Mouse (Mus musculus) CH12.LX (cell line): Measurements from ENCODE around the gene Zmat5. TPM values are rescaled to one million over a fixed set of nuclear protein-coding genes. Genes with fewer than 3 reads are reported as not detected.

ENCODE experiments used
- DNase-seq: peaks from one replicate; pipeline ENCODE4 v3.0.0-alpha.2; 2013; ENCODE audit errors: extremely low read depth
- H3K27ac ChIP-seq: 2 replicates; pipeline ENCODE4 v1.5.1; 2012; ENCODE audit warnings: low read depth, mild to moderate bottlenecking, control low read depth, moderate library complexity; ENCODE audit not compliant: insufficient read depth
- H3K27me3 ChIP-seq: replicated peaks from 2 replicates; pipeline ENCODE3; 2012; ENCODE audit warnings: inconsistent platforms
- H3K36me3 ChIP-seq, 2 experiments: replicated peaks in 1 of 2; 2 replicates each; pipeline versions ENCODE3 to v1.6.1; 2012; ENCODE audit warnings: inconsistent platforms in 1 of 2, low read length in 1 of 2, mild to moderate bottlenecking in 1 of 2, mixed read lengths in 1 of 2, moderate library complexity in 1 of 2; ENCODE audit not compliant: control insufficient read depth in 1 of 2, insufficient read depth in 1 of 2
- H3K4me1 ChIP-seq, 2 experiments: 2 replicates each; pipeline ENCODE4 v1.6.1; 2012; ENCODE audit warnings: inconsistent platforms in 1 of 2, moderate library complexity in 1 of 2; ENCODE audit not compliant: insufficient read depth in 2 of 2, control insufficient read depth in 1 of 2
- H3K4me2 ChIP-seq: 2 replicates; pipeline ENCODE4 v1.6.1; 2012; ENCODE audit warnings: low read depth, mild to moderate bottlenecking, control low read depth; ENCODE audit not compliant: poor library complexity, insufficient read depth, severe bottlenecking
- H3K4me3 ChIP-seq, 3 experiments: fragments of 150-350 bp in 1 of 3; sonication (generic) in 1 of 3; replicated peaks in 1 of 3; 2 replicates each; pipeline versions ENCODE3 to v1.5.1; 2011 to 2012; ENCODE audit warnings: low read depth in 2 of 3, low read length in 2 of 3, mild to moderate bottlenecking in 2 of 3, moderate library complexity in 2 of 3, control low read depth in 1 of 3, improper control_type of control experiment in 1 of 3, inconsistent platforms in 1 of 3, mixed read lengths in 1 of 3; ENCODE audit not compliant: poor library complexity in 1 of 3
- H3K79me2 ChIP-seq: replicated peaks from 2 replicates; pipeline ENCODE4 v1.6.1; 2012; ENCODE audit warnings: mild to moderate bottlenecking, moderate library complexity; ENCODE audit not compliant: control insufficient read depth, poor library complexity, insufficient read depth, severe bottlenecking; ENCODE audit errors: extremely low read depth
- H3K9ac ChIP-seq: 2 replicates; pipeline ENCODE4 v1.6.1; 2012; ENCODE audit warnings: low read depth, mild to moderate bottlenecking, control low read depth, moderate library complexity; ENCODE audit not compliant: insufficient read depth
- H3K9me3 ChIP-seq: replicated peaks from 2 replicates; pipeline ENCODE3; 2012; ENCODE audit warnings: low read length, inconsistent platforms, mixed read lengths
- CHD2 ChIP-seq: IDR thresholded peaks from 2 replicates; pipeline ENCODE4 v1.6.1; 2011; ENCODE audit warnings: low read length, improper control_type of control experiment
- EP300 ChIP-seq: IDR thresholded peaks from 2 replicates; pipeline ENCODE4 v1.6.1; 2011; ENCODE audit warnings: low read length, improper control_type of control experiment
- ETS1 ChIP-seq: conservative IDR thresholded peaks from 2 replicates; pipeline ENCODE4 v1.6.1; 2012; ENCODE audit warnings: low read depth, mild to moderate bottlenecking, inconsistent platforms, low read length, improper control_type of control experiment, moderate library complexity
- GABPA ChIP-seq: IDR thresholded peaks from 2 replicates; pipeline ENCODE4 v1.6.1; 2012; ENCODE audit warnings: low read depth, low read length, improper control_type of control experiment, inconsistent platforms; ENCODE audit not compliant: insufficient replicate concordance
- HCFC1 ChIP-seq: IDR thresholded peaks from 2 replicates; pipeline ENCODE4 v1.6.1; 2012; ENCODE audit warnings: low read depth, mild to moderate bottlenecking, inconsistent platforms, low read length, improper control_type of control experiment
- IRF4 ChIP-seq: IDR thresholded peaks from 2 replicates; pipeline ENCODE4 v1.6.1; 2014; ENCODE audit warnings: low read depth, mild to moderate bottlenecking, inconsistent platforms, low read length, improper control_type of control experiment
- JUN ChIP-seq: IDR thresholded peaks from 2 replicates; pipeline ENCODE4 v1.6.1; 2011; ENCODE audit warnings: low read depth, mild to moderate bottlenecking, low read length, improper control_type of control experiment, moderate library complexity; ENCODE audit not compliant: insufficient read depth
- JUND ChIP-seq: conservative IDR thresholded peaks from 2 replicates; pipeline ENCODE4 v1.6.1; 2011; ENCODE audit warnings: low read depth, low read length, improper control_type of control experiment
- KAT2A ChIP-seq: IDR thresholded peaks from 2 replicates; pipeline ENCODE4 v1.6.1; 2012; ENCODE audit warnings: low read length, improper control_type of control experiment, inconsistent platforms; ENCODE audit not compliant: insufficient replicate concordance
- MAX ChIP-seq: IDR thresholded peaks from 2 replicates; pipeline ENCODE4 v1.6.1; 2011; ENCODE audit warnings: low read length, improper control_type of control experiment
- MEF2A ChIP-seq: IDR thresholded peaks from 2 replicates; pipeline ENCODE4 v1.6.1; 2014; ENCODE audit warnings: low read depth, mild to moderate bottlenecking, inconsistent platforms, low read length, improper control_type of control experiment, borderline replicate concordance
- MXI1 ChIP-seq: IDR thresholded peaks from 2 replicates; pipeline ENCODE4 v1.6.1; 2011; ENCODE audit warnings: mild to moderate bottlenecking, low read depth, low read length, improper control_type of control experiment
- NELFE ChIP-seq: IDR thresholded peaks from 2 replicates; pipeline ENCODE4 v1.6.1; 2011; ENCODE audit warnings: low read depth, low read length, improper control_type of control experiment
- PAX5 ChIP-seq: IDR thresholded peaks from 2 replicates; pipeline ENCODE4 v1.6.1; 2012; ENCODE audit warnings: low read length, inconsistent platforms, mixed read lengths
- POLR2A ChIP-seq: IDR thresholded peaks from 2 replicates; pipeline ENCODE4 v1.6.1; 2011; ENCODE audit warnings: low read depth, mild to moderate bottlenecking, improper control_type of control experiment, low read length
- POLR2AphosphoS2 ChIP-seq: IDR thresholded peaks from 2 replicates; pipeline ENCODE4 v1.6.1; 2011; ENCODE audit warnings: low read depth, low read length, improper control_type of control experiment
- RCOR1 ChIP-seq: conservative IDR thresholded peaks from 2 replicates; pipeline ENCODE4 v1.6.1; 2012; ENCODE audit warnings: low read depth, mild to moderate bottlenecking, inconsistent platforms, low read length, improper control_type of control experiment
- SMC3 ChIP-seq: IDR thresholded peaks from 2 replicates; pipeline ENCODE4 v1.6.1; 2011; ENCODE audit warnings: low read depth, low read length, improper control_type of control experiment
- USF1 ChIP-seq: IDR thresholded peaks from 2 replicates; pipeline ENCODE4 v1.6.1; 2014; ENCODE audit warnings: low read depth, mild to moderate bottlenecking, inconsistent platforms, low read length, improper control_type of control experiment
- ZNF384 ChIP-seq: IDR thresholded peaks from 2 replicates; pipeline ENCODE4 v1.6.1; 2012; ENCODE audit warnings: low read depth, low read length, improper control_type of control experiment, inconsistent platforms
- dilution Hi-C: fragments of 300-500 bp; cut with MboI; formaldehyde crosslinking; loops from 2 replicates; pipeline ENCODE4 v1.14.3; 2020; ENCODE audit warnings: low sequenced_read_pairs; ENCODE audit not compliant: extremely low pct_unique_long_range_greater_than_20kb, extremely low pct_ligation_motif_present
- in situ Hi-C: fragments of 300-500 bp; cut with MboI; formaldehyde crosslinking; loops from 3 replicates; pipeline ENCODE4 v1.14.3; 2019; ENCODE audit warnings: low sequenced_read_pairs, low pct_ligation_motif_present, low pct_unique_long_range_greater_than_20kb, mixed read lengths
- polyA plus RNA-seq: library from polyadenylated mRNA; unstranded; fragments of >175 nt; gene quantifications from 2 replicates; pipeline ENCODE4 v1.2.1, GENCODE M21; 2012; ENCODE audit warnings: low read depth; ENCODE audit not compliant: insufficient read length
- total RNA-seq, 2 experiments: library from RNA; depleted of rRNA; stranded (reverse); fragments of 300-350 nt in 1 of 2; fragments of >200 nt in 1 of 2; gene quantifications; 2 replicates each; pipeline ENCODE4 v1.2.3; 2012 to 2014

The Zmat5 gene
- total and polyA plus RNA-seq, 3 experiments: 35.9 to 75.2 (median 51.4) TPM

- DNase-seq: peak; percentile 51
- Histone ChIP-seq H3K4me3 (no peak overlapping the region), H3K4me2 (no peak overlapping the region), H3K4me1 (peaks cover 24 to 62% of the 10 kb centered on the region in 2 experiments), H3K27me3 (no peaks in the 10 kb centered on the region), H3K9me3 (no peaks in the 10 kb centered on the region), H3K36me3 (peaks cover 2 to 35% of the 10 kb centered on the region in 2 experiments), H3K79me2 (no peaks in the 10 kb centered on the region; the same call in 1 of the 2 replicates), H3K9ac (no peak overlapping the region), H3K27ac (no peak overlapping the region)
- in situ Hi-C loops (no loop called here), dilution Hi-C loops (no loop called here)
- TF ChIP-seq JUN (peak; percentile 47; the same call in 1 of the 2 replicates), MAX (no peak), MEF2A (peak; percentile 93), SMC3 (no peak), EP300 (peak; percentile 68), POLR2A (no peak), GABPA (no peak), IRF4 (peak; percentile 87), POLR2AphosphoS2 (no peak), PAX5 (no peak), KAT2A (no peak), JUND (peak; percentile 83), USF1 (no peak)
Measured at GRCm38 (mm10) chr11:4712822-4713221, 8.3 kb downstream of the Zmat5 start.

DNA sequence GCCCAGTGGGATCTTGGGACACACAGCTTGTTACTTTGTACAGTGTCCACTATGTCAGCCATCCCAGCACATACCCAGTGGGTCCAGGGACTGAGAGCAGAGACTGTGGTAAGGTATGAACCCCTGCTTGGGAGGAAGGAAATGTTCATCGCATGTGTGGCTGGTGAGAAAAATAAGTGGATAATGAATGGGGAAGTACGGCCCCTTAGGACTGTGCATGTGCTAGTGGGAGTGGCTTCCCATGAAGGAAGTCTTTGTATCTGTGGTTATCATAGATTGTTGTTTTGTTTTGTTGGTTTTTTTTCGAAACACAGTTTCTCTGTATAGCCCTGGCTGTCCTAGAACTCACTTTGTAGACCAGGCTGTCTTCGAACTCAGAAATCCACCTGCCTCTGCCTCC lies 10.2 kb downstream of the Zmat5 start:
- Histone ChIP-seq H3K9me3 (no peaks in the 10 kb centered on the region), H3K4me3 (no peak overlapping the region), H3K36me3 (peaks cover 2 to 37% of the 10 kb centered on the region in 2 experiments), H3K4me2 (no peak overlapping the region), H3K27me3 (no peaks in the 10 kb centered on the region), H3K27ac (no peak overlapping the region), H3K9ac (no peak overlapping the region), H3K79me2 (no peaks in the 10 kb centered on the region; the same call in 1 of the 2 replicates), H3K4me1 (peaks cover 34 to 77% of the 10 kb centered on the region in 2 experiments)
- dilution Hi-C loops: no loop called here
- TF ChIP-seq PAX5: no peak
- TF ChIP-seq NELFE: no peak
- TF ChIP-seq CHD2: no peak
- TF ChIP-seq ETS1: no peak
- TF ChIP-seq HCFC1: no peak
- TF ChIP-seq ZNF384: no peak
- TF ChIP-seq EP300: no peak
- TF ChIP-seq MXI1: no peak
- TF ChIP-seq RCOR1: no peak
- DNase-seq: no peak
- in situ Hi-C loops: no loop called here
